Mouse (Mus musculus) layer of hippocampus, adult 18-20 months (tissue): ENCODE measurements around the gene Aym1. TPM values are rescaled to one million over a fixed set of nuclear protein-coding genes. Genes with fewer than 3 reads are reported as not detected.

Experiments used
- DNase-seq, 2 experiments: peaks; one replicate each; pipeline ENCODE4 v3.0.0; 2022; ENCODE audit warnings: low spot score in 2 of 2
- microRNA-seq, 2 experiments: library from miRNA; unstranded; fragments of <30 nt; microRNA quantifications; one replicate each; pipeline ENCODE4 v1.2.0; 2021
- total RNA-seq, 2 experiments: library from RNA; stranded (reverse); gene quantifications; 2 replicates each; pipeline ENCODE4 v1.2.3; 2021

The Aym1 gene
- total RNA-seq, 2 experiments from 2014 or later, result not detected

DNA sequence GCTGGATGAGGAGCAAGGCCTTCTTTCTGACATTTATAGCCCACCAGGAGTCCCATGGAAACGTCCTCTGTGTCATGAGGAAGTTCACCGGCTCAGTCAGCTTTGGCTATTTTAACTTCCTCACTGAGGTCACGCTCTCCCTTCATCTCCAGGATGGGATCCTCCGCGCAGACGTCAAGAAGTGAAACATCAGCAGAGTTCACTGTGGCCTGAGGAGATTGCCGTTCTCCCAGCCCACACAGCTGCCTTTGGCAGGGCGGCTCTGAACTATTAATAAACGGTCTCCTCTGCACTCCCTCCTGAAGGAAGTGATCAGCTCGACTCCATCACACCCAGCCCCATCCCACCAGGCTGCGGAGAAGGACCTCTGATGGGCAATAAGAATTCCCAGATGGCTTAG is 45.6 kb downstream of the Aym1 start:
- no peak for DNase-seq

DNA sequence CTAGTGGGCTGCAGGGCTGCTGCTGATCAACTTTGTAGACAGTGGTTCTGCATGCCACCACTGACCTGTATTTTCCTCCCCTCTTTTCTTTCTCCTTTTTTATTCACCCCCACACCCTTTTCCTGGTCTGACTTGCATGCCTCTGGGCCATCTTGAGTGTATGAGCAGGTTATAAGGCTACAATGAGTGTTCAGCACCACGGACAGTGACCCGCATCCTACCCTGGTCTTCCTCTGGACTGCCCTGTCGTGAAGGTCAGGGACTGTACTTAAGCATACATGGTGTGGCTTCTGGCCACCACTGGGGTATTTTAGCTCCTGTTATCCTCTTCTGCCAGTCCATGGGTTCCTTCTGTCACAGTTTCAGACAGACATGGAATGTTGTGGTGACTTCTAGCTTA is 50.3 kb downstream of the Aym1 start:
- DNase-seq, result no peak

Small RNAs within 50 kb of the gene (microRNA-seq; reads per million reads assigned to microRNA genes)
- gene Mir7229 (0 reads per million in 2 experiments), gene Mir7230 (0 reads per million in 2 experiments)

Other genes starting within 250 kb of the Aym1 start
- gene 2900026A02Rik, start 136.1 kb upstream of the Aym1 start, total RNA-seq, result 10 to 100 TPM; 59.4 to 67.8 TPM
- not detected for gene Tmem211, start 130.4 kb upstream of the Aym1 start, total RNA-seq
- 10 to 100 TPM; 75.8 to 90.7 TPM for gene Sgsm1, start 46.5 kb upstream of the Aym1 start, total RNA-seq
- 10 to 100 TPM; 81.3 to 83.7 TPM for gene Wscd2, start 133.0 kb downstream of the Aym1 start, total RNA-seq